Mouse (Mus musculus) 3134 (cell line): ENCODE measurements at regions not wholly inside any gene's neighbourhood (a gene's known extent, or its start where the extent isn't known, plus 50 kb on each side); places are given as distances from the start of the nearest gene placed in this dataset.

ENCODE experiments used
- DNase-seq: peaks from one replicate; pipeline ENCODE4 v3.0.0-alpha.2; 2011; ENCODE audit warnings: low spot score; ENCODE audit not compliant: insufficient read length; ENCODE audit errors: extremely low read depth

- no peak for DNase-seq
These were observed 1017.1 kb upstream of the Flrt2 start for GRCm38 (mm10) chr12:94674925-94675324.

DNA sequence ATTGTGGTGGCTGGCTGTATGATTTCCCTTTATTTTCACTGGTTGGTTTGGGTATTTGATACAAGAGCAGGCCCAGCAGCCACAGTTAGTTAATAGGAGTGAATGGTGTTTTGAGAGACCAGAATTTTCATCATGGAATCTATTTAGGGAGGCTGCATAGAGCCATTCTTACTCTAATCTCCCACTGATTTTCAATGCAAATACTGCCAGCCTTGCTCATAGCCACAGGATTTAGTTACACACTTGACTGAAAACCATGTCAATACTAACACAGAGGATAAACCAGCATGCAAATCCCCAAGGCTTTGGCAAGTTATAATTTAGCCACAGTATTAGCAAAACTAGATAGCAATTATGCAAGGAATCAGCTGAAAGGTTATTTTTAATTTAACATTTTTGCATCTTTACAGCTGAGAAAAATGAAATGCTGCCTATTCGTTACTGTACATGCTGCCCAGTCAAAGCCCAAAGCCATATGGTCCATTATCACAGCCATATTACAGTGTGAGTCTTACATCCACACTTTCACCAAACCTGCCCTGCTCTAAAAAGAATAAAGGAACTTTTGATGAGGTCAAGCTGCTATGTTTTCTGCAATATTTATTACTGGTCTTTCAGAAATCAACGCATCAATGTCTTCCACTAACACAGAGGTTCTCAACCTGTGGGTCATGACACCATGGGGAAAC lies 1000.5 kb upstream of the Flrt2 start:
- DNase-seq: no peak

- no peak for DNase-seq
These were observed 960.6 kb upstream of the Flrt2 start for GRCm38 (mm10) chr12:94731391-94731790.

DNA sequence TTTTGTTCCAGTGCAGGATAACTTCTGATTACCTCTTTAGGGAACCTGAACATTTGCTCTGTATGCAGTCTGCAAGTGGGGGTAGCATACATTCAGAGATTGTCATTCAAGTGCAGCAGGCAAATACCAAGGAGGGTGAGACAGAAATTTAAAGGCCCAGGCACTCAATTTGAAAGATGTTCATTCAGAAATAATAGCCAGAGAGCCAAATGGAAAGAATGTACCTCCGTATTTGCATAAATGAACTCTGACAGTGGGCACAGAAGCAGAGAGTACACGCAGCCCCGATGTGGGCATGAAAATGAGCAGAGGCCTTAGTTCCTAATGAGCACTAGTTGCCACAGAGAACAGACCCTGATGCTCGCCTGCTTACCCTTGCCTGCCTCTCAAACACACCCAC lies 958.8 kb upstream of the Flrt2 start:
- no peak for DNase-seq

- no peak for DNase-seq
These were observed 954.8 kb upstream of the Flrt2 start for GRCm38 (mm10) chr12:94737263-94737662.

- no peak for DNase-seq
These were observed 942.1 kb upstream of the Flrt2 start for GRCm38 (mm10) chr12:94749747-94750515.

GRCm38 (mm10) chr12:94755754-94756153 lies 936.3 kb upstream of the Flrt2 start:
- DNase-seq: no peak

DNA sequence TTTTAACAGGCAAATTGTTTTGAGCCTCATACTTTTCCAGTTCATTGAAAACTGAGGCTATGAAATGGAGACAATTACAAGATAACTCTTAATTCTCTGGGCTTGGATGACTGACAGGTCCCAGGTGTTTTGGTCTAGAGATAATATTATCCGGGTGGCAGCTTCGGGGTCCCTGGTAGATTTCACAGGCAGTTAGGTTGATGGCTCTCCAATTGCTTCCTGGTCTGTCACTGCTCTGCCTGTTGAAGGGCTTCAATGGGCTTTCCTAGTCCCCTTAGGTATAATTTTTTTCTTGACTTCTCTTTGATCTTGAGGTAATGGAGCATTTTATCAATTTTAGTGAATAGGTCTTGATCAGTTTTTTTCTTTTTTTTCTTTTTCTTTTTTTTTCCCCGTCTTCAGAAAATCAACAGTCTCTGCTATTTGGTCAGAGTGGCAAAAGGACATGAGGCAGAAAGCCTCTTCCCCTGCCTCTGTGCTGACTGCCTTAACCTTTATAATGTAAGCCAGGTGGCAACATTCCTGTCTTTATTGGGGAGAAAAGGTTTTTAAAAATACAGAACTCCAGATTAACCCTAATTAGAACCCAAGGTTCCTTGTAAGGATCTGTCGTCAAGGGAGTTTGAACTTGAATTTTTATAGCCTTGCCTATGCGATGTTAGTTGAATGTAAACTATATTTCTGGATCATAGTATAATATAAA lies 896.0 kb upstream of the Flrt2 start:
- DNase-seq: no peak

GRCm38 (mm10) chr12:94804692-94805091 lies 887.3 kb upstream of the Flrt2 start:
- no peak for DNase-seq

GRCm38 (mm10) chr12:94831400-94831799 lies 860.6 kb upstream of the Flrt2 start:
- DNase-seq: no peak

DNA sequence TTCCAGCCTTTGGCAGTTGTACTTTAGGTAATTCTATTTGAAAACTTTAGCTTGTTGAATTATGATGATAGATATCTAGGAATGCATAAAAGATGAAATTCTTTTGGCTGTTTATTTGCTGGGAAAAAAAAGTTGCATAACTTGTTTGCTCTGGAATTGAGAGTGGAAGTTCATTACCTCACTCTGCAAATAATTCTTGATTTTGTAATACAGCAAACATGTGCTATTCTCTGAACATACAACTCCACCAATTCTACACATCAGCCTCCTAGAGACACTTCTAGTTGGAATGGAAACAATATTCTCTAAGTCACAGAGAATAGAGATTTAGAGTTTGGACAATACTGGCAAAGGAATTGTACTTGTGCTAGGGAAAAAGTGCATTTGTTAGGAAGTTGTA lies 829.3 kb upstream of the Flrt2 start:
- DNase-seq: no peak

DNA sequence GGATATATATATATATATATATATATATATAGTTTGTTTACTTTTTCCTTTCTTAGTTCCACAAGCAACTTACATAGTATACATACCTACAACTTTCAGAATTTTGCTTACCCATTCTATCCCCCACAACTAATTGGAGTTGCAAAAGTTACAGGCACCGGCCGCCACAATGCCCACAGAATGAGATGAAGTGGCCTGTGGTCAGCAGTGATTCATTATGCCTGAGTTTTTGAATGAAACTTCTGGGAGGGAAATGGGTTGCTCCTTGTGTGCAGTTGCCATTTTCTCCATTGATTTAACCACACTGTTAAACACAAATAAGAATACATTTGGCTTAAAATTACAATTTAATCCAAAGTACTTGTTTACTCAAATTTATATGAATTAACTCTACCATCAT lies 781.2 kb upstream of the Flrt2 start:
- no peak for DNase-seq

DNA sequence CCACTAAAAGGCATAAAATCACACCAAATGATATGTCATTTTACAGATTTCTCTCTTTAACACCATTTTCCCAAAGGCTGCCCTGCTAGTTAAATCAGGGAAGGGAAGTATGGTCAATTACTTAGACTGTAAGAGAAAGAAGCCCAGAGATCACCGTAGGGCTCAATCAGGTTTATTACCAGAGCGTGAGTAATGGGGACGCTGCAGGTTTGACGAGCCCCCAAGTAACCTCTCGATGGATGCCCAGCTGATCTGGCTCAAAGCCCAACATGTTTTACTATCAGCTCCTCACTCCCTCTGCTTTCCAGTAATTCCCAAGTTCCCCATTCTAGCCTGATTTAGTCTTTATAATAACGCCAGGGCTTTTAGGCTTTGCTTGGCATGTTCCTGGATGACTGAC lies 749.0 kb upstream of the Flrt2 start:
- DNase-seq: no peak
